Mouse (Mus musculus): ENCODE results near the gene Ufsp2. TPM values are rescaled to one million over a fixed set of nuclear protein-coding genes. Genes with fewer than 3 reads are reported as not detected.

The Ufsp2 gene
- polyA plus RNA-seq, 2 experiments, result 20.1 to 36.0 TPM

DNA sequence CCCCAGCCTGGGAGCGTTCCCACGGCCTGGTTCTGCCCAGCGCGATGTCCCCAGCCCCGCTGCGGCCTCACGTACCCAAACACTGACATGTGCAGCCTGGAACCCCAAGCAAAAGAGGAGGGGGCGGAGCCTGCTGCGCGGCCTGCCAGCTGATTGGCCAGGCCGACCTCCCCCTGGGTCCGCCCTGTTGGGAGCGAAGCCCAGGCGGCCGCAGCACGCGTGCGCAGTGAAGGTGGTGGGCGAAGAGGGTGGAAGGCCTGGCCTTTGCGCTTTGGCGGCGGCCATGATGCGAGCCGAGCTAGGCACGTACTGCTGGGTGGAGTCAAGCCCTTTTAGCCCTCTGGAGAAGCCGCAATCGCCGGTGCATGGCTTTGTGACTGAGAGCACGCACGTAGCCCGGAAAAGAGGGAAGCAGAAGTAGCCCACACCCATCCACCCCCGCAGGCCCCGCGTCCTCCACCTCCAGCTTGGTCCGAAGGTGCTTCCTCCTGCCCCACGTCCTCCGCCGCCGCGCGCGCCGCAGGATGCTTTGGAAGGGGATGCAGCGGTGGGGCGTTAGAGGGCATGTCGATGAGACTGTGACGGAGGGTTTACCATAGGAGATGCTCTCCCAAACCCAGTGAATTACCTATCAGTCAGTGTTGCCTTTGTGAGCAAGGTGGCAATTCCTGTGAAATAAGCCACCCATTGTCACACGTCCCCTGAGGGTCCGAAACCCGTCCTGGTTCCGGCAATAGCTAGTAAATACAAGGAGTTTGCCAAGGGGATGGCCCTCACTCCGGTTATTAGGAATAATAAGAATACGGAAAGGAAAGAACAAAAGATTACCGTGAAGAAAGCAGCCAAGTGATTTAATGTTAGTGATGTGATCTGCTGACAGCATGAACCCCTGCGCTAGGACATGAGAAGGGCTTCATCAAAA lies 24.7 kb downstream of the Ufsp2 start:
- H3K36me3 ChIP-seq (replicated peaks; ENCODE audit: control insufficient read depth, insufficient read depth, low read depth), result peaks cover 11% of the 10 kb centered on the region
- no peaks in the 10 kb centered on the region for H3K9me3 ChIP-seq (ENCODE audit: control insufficient read depth, low read length)
- H3K4me2 ChIP-seq (ENCODE audit: low read depth), result peak overlapping the region; percentile 98
- H3K27ac ChIP-seq, result peak overlapping the region; percentile 64
- peak overlapping the region; percentile 76 for H3K9ac ChIP-seq (replicated peaks)
- DNase-seq (ENCODE audit: low read depth in 3 of 3, low spot score in 3 of 3) (peak; percentile 95 to 96 (median 96)), ATAC-seq (ENCODE audit: insufficient read depth) (peak; percentile 99)
- TF ChIP-seq EP300 (IDR thresholded peaks at IDR 0.05; ENCODE audit: low read depth), result peak; percentile 25; the same call in 1 of the 2 replicates
- no peak for TF ChIP-seq CTCF (IDR thresholded peaks at IDR 0.05; ENCODE audit: low read depth)
- H3K27me3 ChIP-seq (ENCODE audit: control insufficient read depth, insufficient read depth, low read length), result no peaks in the 10 kb centered on the region
- peaks cover 8 to 10% of the 10 kb centered on the region in 2 experiments for H3K4me1 ChIP-seq (replicated peaks; ENCODE audit: control insufficient read depth in 2 of 2, insufficient read depth in 2 of 2, low read length in 1 of 2)
- WGBS (ENCODE audit: insufficient replicate concordance), result 6% methylated on average over 53 of the region's 55 CpGs
- peak overlapping the region; percentile 61 to 64 for H3K4me3 ChIP-seq (ENCODE audit: insufficient read depth in 1 of 2, low read depth in 2 of 2, low read length in 2 of 2)

DNA sequence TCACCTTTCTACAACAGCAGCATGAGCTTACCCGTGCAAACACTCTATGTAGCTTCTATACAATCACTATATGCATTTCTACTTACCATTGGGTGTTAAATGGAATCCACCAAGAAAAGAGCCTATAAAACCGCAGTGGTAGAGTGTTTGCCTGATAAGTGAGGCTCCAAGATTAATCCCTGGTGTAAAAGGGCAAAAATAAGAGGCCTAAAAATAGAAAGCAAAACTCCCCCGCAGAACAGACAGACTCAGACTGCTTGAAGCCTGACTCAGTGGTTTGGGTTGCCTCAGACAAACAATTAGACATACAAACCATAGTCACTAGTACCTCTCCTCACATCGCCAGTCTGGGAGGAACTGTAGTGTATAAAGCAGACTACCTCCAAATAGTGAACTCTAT lies 30.3 kb downstream of the Ufsp2 start, which contains the start of gene Ankrd37:
TSS of gene Ankrd37 (minus strand) at position 112 of the 400 bp plus-strand sequence.
- Histone ChIP-seq H3K9ac (replicated peaks) (no peak within 1 kb of the TSS), H3K4me1 (replicated peaks; ENCODE audit: control insufficient read depth in 2 of 2, insufficient read depth in 2 of 2, low read length in 1 of 2) (peaks cover under 1 to 2% of the 10 kb centered on the region in 2 experiments), H3K27me3 (ENCODE audit: control insufficient read depth, insufficient read depth, low read length) (no peaks in the 10 kb centered on the region), H3K9me3 (ENCODE audit: control insufficient read depth, low read length) (no peaks in the 10 kb centered on the region), H3K36me3 (replicated peaks; ENCODE audit: control insufficient read depth, insufficient read depth, low read depth) (no peaks in the 10 kb centered on the region), H3K27ac (no peak within 1 kb of the TSS), H3K4me3 (ENCODE audit: insufficient read depth in 1 of 2, low read depth in 2 of 2, low read length in 2 of 2) (no peak within 1 kb of the TSS), H3K4me2 (ENCODE audit: low read depth) (no peak within 1 kb of the TSS)
- DNase-seq (ENCODE audit: low read depth in 3 of 3, low spot score in 3 of 3) (no peak), ATAC-seq (ENCODE audit: insufficient read depth) (no peak)
- TF ChIP-seq CTCF (IDR thresholded peaks at IDR 0.05; ENCODE audit: low read depth) (no peak), EP300 (IDR thresholded peaks at IDR 0.05; ENCODE audit: low read depth) (no peak)
- WGBS (ENCODE audit: insufficient replicate concordance), result 36% methylated on average over 4 of the region's 4 CpGs

DNA sequence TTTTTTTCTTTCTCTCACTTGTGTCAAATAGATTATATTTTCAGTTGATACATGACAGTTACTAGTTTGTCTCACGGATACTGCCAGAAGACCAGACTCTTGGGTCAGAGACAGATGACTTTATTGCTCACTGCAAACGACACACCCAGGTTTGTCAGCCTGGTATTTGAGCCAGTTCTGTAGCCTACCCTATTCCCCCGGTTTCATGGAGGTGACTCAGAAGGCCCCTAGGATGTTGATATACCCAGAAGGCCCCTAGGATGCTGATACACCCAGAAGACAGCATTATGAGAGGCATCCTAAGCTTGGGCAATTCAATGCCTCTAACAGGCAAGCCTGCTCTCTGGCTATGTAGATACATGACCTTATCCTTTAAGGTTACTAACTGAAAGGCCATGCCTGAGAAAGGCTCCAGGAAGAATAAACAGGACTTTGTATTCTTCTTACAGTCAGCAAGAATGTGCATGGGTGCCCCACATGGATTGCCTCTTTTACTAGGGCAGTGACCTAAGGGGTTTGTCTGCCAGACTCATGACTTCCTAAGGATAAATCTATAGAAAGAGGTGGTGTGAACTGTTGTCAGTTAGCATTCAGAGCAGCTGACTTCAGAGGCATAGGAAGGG lies 31.8 kb downstream of the Ufsp2 start:
- Histone ChIP-seq H3K36me3 (replicated peaks; ENCODE audit: control insufficient read depth, insufficient read depth, low read depth) (no peaks in the 10 kb centered on the region), H3K4me3 (ENCODE audit: insufficient read depth in 1 of 2, low read depth in 2 of 2, low read length in 2 of 2) (no peak overlapping the region), H3K27me3 (ENCODE audit: control insufficient read depth, insufficient read depth, low read length) (no peaks in the 10 kb centered on the region), H3K27ac (no peak overlapping the region), H3K4me2 (ENCODE audit: low read depth) (no peak overlapping the region), H3K4me1 (replicated peaks; ENCODE audit: control insufficient read depth in 2 of 2, insufficient read depth in 2 of 2, low read length in 1 of 2) (peaks cover 0 to 5% of the 10 kb centered on the region in 2 experiments; a peak in 1 of 4 replicates), H3K9ac (replicated peaks) (no peak overlapping the region), H3K9me3 (ENCODE audit: control insufficient read depth, low read length) (no peaks in the 10 kb centered on the region)
- TF ChIP-seq CTCF (IDR thresholded peaks at IDR 0.05; ENCODE audit: low read depth), result no peak
- no peak for TF ChIP-seq EP300 (IDR thresholded peaks at IDR 0.05; ENCODE audit: low read depth)
- no peak for ATAC-seq (ENCODE audit: insufficient read depth)
- DNase-seq (ENCODE audit: low read depth in 3 of 3, low spot score in 3 of 3), result no peak
- 66% methylated on average over 3 of the region's 3 CpGs for WGBS (ENCODE audit: insufficient replicate concordance)

DNA sequence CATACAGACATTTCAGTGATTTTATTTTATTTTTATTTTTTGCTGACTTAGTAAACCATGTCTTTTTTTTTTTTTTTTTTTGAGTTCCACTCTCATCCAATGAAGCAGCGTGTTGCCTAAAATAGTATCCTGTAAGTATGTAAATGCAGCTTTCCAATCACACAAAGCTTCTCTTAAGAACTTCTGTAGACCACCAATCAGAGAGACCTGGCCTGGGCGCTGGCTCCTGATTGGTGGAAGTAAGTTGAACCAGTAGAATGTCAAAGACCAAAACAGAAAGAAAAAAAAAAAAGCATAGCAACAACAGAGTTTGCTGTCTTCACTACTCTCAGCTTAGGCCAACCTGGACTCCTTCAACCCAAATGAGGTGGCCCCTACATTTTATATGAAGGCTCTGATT lies 35.0 kb downstream of the Ufsp2 start:
- no peak overlapping the region for H3K4me3 ChIP-seq (ENCODE audit: insufficient read depth in 1 of 2, low read depth in 2 of 2, low read length in 2 of 2)
- peaks cover 0 to 5% of the 10 kb centered on the region in 2 experiments; a peak in 1 of 4 replicates for H3K4me1 ChIP-seq (replicated peaks; ENCODE audit: control insufficient read depth in 2 of 2, insufficient read depth in 2 of 2, low read length in 1 of 2)
- DNase-seq (ENCODE audit: low read depth in 3 of 3, low spot score in 3 of 3), result no peak
- ATAC-seq (ENCODE audit: insufficient read depth), result no peak
- H3K9me3 ChIP-seq (ENCODE audit: control insufficient read depth, low read length), result no peaks in the 10 kb centered on the region
- no peaks in the 10 kb centered on the region for H3K36me3 ChIP-seq (replicated peaks; ENCODE audit: control insufficient read depth, insufficient read depth, low read depth)
- H3K4me2 ChIP-seq (ENCODE audit: low read depth), result peak overlapping the region; percentile 24
- no peak for TF ChIP-seq EP300 (IDR thresholded peaks at IDR 0.05; ENCODE audit: low read depth)
- TF ChIP-seq CTCF (IDR thresholded peaks at IDR 0.05; ENCODE audit: low read depth), result no peak
- no peak overlapping the region for H3K27ac ChIP-seq
- no peaks in the 10 kb centered on the region for H3K27me3 ChIP-seq (ENCODE audit: control insufficient read depth, insufficient read depth, low read length)
- no peak overlapping the region for H3K9ac ChIP-seq (replicated peaks)
- WGBS (ENCODE audit: insufficient replicate concordance), result 48% methylated on average over 2 of the region's 2 CpGs

All from liver, embryonic 14.5 days (tissue).